Mouse (Mus musculus) brain, embryonic 14.5 days (tissue): ENCODE data around the gene Prps1l1.

Source experiments
- CTCF ChIP-seq: fragments of 200-500 bp; IDR thresholded peaks from 2 replicates; pipeline ENCODE4 v1.5.1; 2012; ENCODE audit warnings: inconsistent platforms, mild to moderate bottlenecking, moderate library complexity, borderline replicate concordance; ENCODE audit not compliant: insufficient read depth, insufficient read length; ENCODE audit errors: extremely low read depth
- POLR2A ChIP-seq: fragments of 200-500 bp; IDR thresholded peaks from 2 replicates; pipeline ENCODE4 v1.6.1; 2012; ENCODE audit warnings: mild to moderate bottlenecking, inconsistent platforms, borderline replicate concordance; ENCODE audit not compliant: poor library complexity, insufficient read depth, insufficient read length, severe bottlenecking; ENCODE audit errors: extremely low read depth

GRCm38 (mm10) chr12:35011462-35011861 lies 26.9 kb downstream of the Prps1l1 start:
- TF ChIP-seq CTCF (no peak), POLR2A (no peak)
